Mouse (Mus musculus) brain, adult 2 months (tissue): ENCODE results near the gene Nfe2.

Experiments
- DNase-seq: peaks from one replicate; pipeline ENCODE4 v3.0.0; 2011; ENCODE audit warnings: low read depth, low spot score

The Nfe2 gene

DNA sequence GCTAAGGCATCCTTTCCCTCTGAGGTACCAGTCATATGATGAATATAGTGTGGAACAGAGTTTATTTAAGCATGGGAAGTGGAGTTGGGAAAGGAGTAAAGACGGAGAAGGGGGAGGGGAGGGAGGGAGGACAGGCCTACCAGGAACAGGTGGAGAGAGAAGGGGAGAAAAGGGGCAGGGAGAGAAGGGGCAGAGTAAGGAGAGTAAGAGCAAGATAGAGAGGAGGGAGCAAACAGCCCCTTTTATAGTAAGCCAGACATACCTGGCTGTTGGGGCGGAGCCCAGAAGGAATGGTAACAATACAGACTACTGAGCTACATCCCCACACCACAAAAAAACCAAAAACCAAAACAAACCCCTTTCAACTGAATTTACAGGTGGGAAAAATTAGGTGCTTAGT, 42.2 kb downstream of the Nfe2 start:
- DNase-seq, result no peak

DNA sequence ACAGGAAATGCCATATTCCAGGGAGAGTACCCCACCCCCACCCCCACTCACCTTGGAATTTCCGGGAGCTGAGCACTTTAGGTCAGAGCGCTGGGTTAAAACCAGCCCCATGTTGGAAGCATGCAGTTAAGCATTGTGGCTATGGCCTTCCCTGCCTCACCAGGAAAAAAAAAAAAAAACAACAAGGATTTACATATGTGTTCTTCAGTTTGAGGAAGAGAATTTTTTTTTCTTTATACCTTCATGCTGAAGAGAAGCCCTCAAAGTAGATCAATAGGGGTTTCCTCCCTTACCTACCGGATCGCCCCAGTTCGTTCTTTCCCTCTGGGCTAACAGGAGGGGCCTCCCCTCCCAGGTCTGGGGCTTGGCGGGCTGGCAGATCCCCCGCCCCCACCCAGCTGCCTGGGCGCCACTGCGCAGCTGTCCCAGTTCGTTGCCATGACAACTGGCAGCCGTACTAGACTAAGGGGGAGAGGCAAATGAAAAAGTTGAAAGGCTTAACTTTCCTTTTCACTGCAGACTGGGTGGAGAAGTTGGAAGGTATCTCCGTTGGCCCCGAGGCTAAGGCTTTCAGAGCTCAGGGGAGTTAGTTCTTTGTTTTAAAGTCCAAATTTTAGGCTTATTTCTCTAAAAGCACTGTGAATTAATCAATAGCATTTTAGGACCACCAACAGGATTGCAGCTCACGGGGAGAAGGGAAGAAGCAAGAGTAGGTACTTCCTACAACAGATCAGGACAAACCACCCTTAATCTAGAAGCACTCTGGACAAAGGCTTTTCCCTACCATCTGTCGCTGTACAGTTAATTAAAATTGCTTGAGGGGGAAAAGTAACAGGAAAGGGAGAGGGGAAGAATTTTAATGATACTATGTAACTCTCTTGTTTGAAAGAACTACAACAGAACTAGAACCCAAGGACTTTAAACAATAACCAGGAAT, 43.0 kb downstream of the Nfe2 start:
- peak; percentile 93 for DNase-seq

DNA sequence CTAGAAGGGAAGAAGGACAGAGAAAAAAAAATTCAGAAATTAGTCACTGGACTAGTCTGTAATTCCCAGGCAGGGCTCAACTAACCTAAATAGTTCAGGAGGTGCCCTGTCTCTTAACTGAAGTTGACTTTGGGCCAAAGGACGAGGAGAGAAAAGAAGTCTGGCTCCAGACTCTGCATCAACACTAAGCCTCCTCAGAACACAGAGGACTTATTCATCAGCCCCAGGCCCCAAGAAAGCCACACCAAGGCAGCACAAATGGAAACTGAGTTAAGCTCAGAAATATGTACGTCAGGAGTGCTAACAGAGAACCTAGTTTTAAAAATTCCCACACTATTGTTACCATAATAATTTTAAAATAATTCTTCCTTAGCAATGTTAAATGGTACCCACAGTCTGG, 44.1 kb downstream of the Nfe2 start:
- DNase-seq, result peak; percentile 17

DNA sequence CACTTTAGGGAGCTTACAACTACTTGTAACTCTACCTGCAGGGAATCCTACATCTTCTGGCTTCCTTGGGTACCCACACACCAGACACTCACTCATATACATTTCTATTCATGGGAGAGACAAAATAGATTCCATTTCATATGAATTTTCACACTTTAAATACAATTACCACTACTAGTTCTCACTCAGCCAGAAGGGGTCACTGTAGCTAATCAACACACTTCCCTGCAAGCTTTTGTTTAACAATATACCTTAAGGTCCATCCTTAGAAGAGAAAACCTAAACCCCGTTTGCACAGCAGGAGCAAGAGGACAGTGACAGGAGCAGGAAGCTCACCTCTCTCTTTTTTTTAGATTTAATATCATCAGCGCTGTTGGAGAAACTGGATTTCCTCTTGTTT, 53.0 kb downstream of the Nfe2 start:
- DNase-seq, result no peak

DNA sequence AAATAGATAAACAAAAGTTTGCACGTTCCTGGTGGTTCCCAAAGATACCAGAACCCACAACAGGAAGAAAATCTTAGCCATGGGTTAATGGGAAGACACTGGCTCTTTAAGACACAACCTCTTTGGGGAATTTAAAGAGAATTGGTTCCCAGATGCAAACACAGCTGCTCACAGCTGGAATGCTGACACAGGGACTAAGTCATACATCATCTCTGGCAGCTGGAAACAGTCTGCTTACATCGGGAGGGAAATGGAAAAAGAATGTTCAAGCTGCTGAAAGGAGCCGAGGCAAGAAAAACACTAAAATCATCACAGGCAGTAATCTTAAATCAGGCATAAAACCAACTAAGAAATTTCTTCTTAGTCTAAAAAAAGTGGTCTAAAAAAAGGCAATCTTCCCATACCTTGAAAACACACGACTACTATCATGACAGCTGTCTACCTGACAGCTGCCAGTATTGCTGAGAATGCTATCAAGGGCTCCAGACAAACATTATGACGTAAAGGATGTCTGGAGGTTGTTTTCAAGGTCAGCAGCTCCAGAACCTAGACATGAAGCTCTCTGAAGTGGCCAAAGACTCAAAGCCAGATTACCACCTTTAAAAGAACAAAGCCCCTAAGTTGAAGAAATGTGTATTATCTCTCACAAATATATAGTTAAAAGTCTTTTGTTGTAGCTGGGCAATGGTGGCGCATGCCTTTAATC, 56.0 kb downstream of the Nfe2 start:
- peak; percentile 41 for DNase-seq
